Mouse (Mus musculus): ENCODE results near the gene Wdr17. TPM values are rescaled to one million over a fixed set of nuclear protein-coding genes. Genes with fewer than 3 reads are reported as not detected.

Gene Wdr17
- total RNA-seq, 2 experiments from 2014 or later: 0.31 to 0.61 TPM

DNA sequence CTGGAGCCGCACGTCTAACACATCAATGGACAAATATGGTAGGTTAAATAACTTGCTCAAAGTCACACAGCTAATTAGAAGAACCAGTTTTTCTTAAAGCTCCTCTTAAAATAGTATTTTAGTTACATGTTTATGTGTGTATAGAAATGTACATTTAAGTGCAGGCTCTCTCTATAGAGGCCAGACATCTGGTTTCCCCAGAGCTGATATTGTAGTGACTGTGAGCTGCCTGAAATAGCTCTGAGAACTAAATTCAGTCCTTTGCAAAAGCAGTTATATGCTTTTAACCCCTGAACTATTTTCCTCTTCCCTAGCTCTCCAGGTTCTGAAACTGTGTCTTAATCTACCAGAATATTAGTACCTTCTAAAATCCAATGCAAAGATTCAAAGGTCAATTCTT lies 289.6 kb downstream of the Wdr17 start:
- DNase-seq: no peak

- no peak for DNase-seq
These were observed 290.0 kb downstream of the Wdr17 start for GRCm38 (mm10) chr8:54596940-54597339.

DNA sequence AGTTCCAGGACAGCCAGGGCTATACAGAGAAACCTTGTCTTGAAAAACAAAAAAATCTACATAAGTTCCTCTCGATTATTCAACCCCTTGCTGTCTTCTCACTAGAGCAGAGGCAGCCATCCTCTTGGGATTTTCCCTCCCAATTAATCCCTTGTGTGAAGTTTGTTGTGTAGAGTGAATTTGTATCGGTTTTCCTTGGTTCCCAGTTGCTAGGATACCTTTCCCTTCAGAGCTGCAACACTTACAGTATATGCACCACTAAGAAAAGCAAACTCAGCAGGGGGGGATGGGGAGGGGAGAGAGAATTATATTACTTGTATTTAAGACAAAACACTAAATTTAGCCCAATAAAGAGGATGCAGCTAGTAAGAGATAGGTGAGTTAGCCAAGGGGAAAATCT lies 290.9 kb downstream of the Wdr17 start:
- DNase-seq: no peak

GRCm38 (mm10) chr8:54594634-54595033 lies 292.4 kb downstream of the Wdr17 start:
- no peak for DNase-seq

GRCm38 (mm10) chr8:54582886-54583285 lies 304.1 kb downstream of the Wdr17 start:
- no peak for DNase-seq

DNA sequence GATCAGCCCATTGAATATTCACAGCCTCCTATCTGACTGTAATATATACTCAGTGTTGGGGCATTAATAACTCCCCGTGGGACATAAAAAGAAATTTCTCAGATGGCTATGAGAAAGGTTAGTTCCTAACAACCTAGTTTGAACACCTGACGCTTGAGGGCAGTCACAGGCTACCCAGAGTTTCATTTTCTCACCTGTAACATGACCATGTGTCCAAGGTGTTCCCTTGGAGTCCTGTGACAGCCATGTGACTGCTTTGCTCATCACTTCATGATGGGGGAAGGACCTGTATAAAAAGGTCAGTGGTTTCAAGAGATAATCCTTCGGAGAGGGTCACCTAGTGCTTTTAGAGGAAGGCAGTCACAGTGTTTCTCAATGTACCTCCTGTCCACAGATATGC lies 305.5 kb downstream of the Wdr17 start:
- DNase-seq: no peak

Other genes starting within 250 kb of the Wdr17 start
- 1 to 10 TPM; 1.8 to 2.3 TPM for gene Gpm6a, start 67.7 kb upstream of the Wdr17 start, total RNA-seq (2021)

Measured in gastrocnemius, postnatal 10 days (tissue).